Mouse (Mus musculus) spleen, adult 18-20 months (tissue): Measurements from ENCODE around the gene Dhx40.
"Not testable (repeated sequence)": the region's sequence is repeated elsewhere in the genome, so short reads cannot be mapped to it uniquely, and the experiment has no call there.

Experiments used
- DNase-seq, 2 experiments: peaks; one replicate each; pipeline ENCODE4 v3.0.0; 2022; ENCODE audit warnings: mixed read lengths in 2 of 2

The Dhx40 gene

GRCm38 (mm10) chr11:86816288-86816687 is 8.7 kb upstream of the Dhx40 start:
- DNase-seq: not testable (repeated sequence)

DNA sequence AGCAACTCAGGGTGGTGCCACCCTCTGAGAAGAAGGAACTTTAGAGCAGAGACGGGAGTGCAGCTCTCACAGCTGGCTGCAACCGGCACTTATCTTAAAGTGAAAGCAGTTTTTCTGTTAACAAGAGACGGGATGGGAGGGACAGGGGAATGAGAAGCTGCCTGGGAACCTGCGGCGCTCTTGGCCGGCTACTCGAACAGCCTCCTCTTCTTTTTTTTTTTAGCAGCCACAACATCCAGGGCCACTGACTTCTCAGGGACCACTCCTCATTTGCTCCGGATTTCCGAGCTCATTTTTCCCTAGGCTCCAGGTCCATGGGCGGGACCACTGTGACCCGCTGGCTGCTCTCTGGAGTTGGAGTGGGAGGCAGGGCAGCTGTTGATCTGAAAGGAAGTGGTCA is 6.9 kb upstream of the Dhx40 start:
- DNase-seq: not testable (repeated sequence)

DNA sequence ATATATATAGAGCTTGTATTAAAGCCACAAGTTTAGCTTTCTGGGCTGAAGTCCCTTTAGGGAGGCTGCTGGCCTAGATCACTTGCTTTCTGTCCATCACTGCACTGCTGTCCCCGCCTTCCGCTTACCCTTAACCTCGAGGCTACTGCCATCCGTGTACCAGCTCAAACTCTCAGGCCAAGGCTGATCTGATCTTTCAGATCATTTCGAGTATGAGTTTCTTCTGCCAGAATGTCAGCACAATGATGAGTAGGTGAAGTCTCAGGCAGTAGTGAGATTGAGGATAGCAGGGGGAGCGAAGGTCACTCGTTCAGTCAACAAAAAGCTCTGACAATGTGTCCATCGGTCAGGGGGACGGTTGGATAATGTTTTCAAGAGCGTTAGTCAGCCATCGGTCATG is 5.7 kb upstream of the Dhx40 start:
- not testable (repeated sequence) for DNase-seq

GRCm38 (mm10) chr11:86811326-86811630 is 3.7 kb upstream of the Dhx40 start:
- DNase-seq: no peak

- DNase-seq: no peak
Measured at GRCm38 (mm10) chr11:86810572-86811325, 3.2 kb upstream of the Dhx40 start.

DNA sequence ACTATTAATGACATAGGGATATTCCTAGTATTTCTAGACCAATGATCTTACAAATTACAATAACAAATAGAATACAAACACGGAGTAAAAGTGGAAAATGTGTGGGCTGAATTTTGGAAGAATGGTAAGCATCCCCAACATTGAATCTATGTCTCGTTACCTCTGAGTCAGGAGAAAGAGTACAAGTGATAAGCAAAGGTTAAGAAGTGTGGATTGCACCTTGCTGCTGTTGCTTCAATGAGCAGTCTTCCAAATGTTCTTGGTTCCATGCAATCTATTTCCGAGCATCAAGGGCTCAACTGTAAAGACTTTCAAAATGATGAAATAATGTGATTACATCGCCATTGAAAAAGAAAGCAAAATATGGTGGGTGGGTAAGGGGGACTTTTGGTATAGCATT is 2.3 kb upstream of the Dhx40 start:
- DNase-seq: no peak

- no peak for DNase-seq
Measured at GRCm38 (mm10) chr11:86807001-86807477, 507 bp downstream of the Dhx40 start.

- DNase-seq: peak in 1 of 2 experiments; percentile 28
Measured at GRCm38 (mm10) chr11:86794161-86794560, 13.4 kb downstream of the Dhx40 start.

- DNase-seq: not testable (repeated sequence)
Measured at GRCm38 (mm10) chr11:86787436-86787835, 20.1 kb downstream of the Dhx40 start.

DNA sequence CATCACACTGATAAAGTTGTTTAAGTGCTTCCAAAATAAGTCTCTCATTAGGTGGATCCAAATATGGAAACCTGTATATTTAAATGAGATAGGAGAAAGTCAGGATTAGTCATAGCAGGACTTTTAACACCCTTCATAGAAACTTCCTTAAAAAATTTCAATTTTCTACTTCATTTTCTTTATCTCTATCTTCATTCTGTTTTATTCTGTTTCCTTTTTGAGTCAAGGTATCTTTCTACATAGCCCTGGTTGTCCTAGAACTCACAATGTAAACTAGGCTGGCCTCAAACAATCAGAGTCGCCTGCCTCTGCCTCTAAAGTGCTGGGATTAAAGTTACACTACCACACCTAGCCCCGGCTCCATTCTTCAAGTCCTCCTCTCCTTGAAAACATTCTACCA is 21.8 kb downstream of the Dhx40 start:
- no peak for DNase-seq

DNA sequence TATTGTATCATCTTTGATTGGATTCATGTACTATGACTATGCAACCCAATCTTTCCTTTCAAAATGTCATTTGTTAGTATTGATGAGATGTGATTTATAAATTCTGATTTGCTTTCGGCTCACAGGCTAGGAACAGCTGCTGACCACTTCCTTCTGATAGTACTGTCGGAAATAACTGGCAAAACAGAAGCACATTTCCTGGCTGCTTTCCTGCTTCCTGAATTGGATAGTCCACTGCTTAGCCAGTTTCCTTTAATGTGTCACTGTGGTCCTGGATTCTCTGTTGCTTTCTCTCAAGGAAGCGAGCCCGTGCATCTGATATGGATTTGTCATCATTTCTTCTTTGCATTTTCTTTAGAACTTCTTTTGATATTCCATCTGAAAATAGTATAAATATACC is 37.7 kb downstream of the Dhx40 start:
- DNase-seq: no peak

DNA sequence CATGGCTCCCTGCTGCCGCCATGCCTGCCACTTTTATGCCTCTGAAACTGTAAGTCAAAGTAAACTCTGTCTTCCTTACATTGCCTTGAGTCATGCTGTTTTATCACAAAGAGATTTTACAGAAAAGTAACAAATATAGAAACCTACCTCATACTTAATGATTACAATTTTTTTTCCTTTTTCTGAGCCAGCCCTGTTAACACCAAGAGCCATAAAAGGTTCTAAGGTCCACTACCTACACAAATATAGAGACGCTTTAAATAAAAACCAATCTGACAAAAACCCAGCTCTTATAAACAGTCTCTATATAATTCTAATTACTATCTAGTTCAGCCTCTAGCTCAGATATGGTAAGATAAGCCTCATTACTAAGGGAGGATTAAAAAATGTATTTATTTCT is 43.0 kb downstream of the Dhx40 start:
- no peak for DNase-seq

GRCm38 (mm10) chr11:86763127-86763526 is 44.4 kb downstream of the Dhx40 start:
- DNase-seq: not testable (repeated sequence)

GRCm38 (mm10) chr11:86760357-86760756 is 47.2 kb downstream of the Dhx40 start:
- DNase-seq: no peak

- DNase-seq: no peak
Measured at GRCm38 (mm10) chr11:86759886-86760285, 47.7 kb downstream of the Dhx40 start.

DNA sequence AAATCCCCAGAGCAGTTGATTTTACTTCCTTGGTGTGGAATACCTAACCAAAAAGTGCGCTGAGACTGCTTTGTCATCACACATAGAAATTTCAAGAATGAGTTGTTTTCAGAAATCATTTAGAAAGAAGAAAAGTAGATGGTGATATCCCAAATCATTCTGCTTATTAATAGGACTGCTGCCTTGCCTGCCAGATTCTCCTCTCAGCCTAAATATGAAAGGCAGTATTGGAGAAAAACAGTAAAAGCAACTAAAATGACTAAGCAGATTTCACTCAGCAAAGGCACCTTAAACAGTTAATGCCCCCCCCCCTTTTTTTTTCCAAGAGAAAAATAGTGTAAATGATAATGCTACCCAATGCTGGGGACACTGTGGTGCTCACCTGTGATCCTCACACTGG is 48.3 kb downstream of the Dhx40 start:
- DNase-seq: no peak

DNA sequence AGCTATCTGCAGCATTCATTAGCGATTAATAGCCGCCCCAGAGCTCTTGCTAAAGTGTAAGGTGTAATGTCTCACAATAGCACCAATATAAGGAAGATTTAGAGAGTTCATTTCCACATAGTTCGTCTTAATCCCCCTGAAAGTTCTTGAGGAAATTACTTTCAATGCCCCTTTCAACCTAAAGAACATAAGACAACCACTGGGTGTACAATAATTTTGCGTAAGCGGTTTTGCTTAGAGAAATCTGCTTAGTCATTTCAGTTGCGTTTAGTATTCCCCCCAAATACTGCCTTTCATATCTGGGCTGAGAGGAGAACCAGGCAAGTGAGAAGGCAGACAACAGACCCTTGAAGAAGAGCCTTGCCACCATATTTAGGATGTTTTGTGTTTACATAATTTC is 49.0 kb downstream of the Dhx40 start:
- no peak for DNase-seq

GRCm38 (mm10) chr11:86757480-86758371 is 49.8 kb downstream of the Dhx40 start, which contains the start of gene Cltc:
Gene Cltc (minus strand): TSS chr11:86757565.
- DNase-seq: peak; percentile 90 to 92

DNA sequence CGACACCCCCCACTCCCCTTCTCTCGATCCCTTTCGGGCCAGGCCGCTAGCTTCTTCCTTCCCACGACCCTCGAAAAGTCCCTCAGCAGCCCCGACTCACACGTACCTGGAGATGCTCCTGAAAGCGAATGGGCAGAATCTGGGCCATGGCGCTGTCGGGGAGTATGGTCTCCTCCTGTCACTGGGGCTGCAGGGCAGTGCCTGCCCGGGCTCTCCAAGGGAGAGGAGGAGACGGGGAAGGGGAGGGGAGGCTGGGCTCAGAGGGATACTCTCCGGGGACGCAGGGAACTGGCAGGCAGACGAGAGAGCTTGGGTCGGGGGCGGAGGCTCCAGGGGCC is 50.4 kb downstream of the Dhx40 start:
- DNase-seq: no peak

DNA sequence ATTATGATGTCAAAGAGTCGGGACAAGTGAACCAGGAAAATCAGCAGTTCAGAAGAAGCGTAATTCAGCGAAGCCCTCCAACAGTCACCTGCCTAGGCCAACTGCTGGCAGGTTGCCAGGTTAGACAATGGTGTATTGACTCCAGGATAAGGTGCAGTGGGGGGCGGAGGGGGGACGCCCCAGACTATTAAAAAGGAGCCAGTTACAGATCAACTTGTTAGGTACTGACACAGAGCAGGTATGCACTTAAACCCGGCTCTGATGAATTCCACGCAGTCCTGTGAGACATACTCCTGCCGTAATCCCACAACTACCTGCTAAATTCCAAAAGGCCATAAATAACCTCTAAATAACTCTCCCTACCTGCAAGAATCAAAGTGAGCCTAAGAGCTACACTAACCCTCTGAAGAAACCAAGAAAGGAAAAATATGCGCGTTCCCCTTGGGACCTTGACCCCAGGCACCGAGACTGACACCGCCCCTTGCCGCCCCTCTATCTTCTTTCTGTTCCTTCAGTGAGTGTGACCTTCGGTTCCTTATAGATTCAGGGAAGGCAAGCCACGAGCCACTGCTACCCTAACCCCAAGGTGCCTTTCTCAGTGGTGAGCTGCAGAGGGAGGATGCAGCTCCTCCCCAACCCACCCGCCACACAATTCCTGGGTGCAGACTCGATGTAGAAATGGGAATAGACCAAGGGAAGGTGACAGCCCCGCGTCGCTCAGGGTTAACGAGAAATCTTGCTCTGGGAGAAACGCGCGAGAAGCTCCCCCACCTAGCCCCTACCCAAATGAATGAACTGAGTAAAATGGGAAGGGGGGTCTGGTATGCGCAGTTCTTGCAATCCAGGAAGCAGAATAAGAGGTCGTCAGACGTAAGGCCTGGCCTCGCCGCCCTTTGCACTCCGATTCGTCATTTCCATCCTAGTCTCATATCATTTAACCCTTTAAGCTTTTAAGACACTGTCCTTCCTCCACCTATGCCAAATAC is 51.1 kb downstream of the Dhx40 start:
- DNase-seq: peak; percentile 19 to 44

- DNase-seq: no peak
Measured at GRCm38 (mm10) chr11:86752404-86752803, 55.1 kb downstream of the Dhx40 start.

GRCm38 (mm10) chr11:86751010-86751409 is 56.5 kb downstream of the Dhx40 start:
- no peak for DNase-seq
